Mouse (Mus musculus) thymus, postnatal 14 days (tissue): ENCODE data around the gene Cd163l1.

Experiments
- DNase-seq: peaks from one replicate; pipeline ENCODE4 v3.0.0; 2021

The Cd163l1 gene

DNA sequence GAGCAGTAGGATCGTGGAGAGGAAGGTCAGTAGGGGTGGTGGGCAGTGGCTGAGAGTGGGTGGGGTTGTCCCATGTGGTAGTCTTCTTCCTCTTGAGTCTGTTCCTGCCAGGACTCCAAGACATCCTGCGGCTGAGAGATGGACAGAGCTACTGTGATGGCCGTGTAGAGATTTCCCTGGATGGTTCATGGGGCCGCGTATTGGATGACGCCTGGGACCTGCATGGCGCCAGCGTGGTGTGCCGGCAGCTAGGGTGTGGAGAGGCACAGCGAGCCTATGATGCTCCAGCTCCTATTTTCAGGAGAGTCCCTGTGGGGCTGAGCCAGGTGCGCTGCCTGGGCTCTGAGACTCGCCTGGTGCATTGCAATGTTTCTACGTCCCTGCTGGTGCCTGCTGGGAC is 6.1 kb downstream of the Cd163l1 start:
- DNase-seq = no peak

DNA sequence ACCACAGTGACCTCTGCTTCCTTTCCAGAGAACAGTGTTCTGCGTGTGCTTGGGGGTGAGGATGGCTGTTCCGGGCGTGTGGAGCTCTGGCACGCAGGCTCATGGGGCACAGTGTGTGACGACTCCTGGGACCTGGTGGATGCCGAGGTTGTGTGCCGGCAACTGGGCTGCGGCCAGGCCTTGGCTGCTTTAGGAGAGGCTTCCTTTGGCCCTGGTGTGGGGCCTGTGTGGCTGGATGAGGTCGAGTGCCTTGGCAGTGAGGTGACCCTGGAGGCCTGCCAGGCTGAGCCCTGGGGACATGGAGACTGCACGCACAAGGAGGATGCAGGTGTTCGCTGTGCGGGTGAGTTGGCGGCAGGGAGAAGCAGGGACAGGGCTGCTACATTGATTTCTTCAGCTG is 10.4 kb downstream of the Cd163l1 start:
- DNase-seq = no peak

DNA sequence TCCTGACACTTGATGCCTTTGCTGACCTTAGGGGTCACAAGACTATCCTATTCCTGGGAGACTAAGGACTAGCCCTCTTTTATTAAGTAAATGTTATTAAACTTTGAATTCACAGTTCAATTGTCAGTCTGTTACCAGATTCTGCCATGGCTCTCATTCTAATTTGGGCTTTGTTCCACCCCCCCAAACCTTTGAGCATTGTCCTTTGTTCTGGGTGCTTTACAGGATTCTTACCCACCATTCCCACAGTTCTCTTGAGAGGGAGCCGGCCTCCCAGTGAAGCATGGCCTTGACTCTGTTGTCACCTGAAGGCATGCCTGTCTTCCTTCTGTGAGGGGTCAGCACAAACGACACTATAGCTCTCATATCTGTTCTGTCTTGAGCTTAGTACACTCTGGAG is 13.0 kb downstream of the Cd163l1 start:
- DNase-seq = no peak

DNA sequence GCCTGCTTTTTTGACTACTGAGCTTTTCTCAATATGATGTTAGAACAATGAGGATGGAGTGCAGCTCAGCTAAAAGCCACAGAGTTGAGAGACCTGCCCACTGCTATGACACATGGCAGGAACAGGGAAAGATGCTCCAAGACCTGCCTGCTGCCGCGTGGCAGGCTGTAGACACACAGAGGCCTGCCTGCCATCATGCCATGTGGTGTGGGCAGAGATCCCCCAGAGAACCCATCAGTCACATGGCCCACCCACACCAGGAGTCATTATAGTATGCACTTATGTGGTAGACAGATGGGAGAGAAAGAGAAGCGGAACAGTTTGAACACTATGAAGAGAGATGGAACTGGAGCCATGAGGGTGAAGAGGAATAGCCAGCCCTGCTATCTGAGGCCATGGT is 15.6 kb downstream of the Cd163l1 start:
- DNase-seq = no peak

DNA sequence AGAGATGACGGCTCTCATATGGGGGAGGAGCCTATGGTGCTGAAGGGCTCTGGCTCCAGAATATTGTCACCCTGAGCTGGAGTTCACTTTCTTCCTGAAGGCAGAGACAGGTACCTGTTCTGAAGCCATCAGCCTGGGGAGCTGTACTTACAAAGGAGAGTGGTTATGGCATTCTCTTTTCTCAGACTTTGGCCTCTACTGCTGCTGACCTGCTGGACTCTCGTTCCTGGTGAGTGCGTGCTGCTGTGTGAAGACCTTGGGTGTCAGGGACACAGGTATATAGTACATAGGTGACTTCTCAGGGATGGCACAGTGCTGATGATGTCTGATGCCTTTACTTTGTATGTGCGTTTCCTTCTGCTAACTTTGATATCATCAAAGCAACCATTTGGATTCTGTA is 29.1 kb downstream of the Cd163l1 start, which contains the start of gene 5830411N06Rik:
Gene 5830411N06Rik, plus strand, starts transcription at position 69 of the 400 bp plus-strand sequence.
- DNase-seq = no peak

DNA sequence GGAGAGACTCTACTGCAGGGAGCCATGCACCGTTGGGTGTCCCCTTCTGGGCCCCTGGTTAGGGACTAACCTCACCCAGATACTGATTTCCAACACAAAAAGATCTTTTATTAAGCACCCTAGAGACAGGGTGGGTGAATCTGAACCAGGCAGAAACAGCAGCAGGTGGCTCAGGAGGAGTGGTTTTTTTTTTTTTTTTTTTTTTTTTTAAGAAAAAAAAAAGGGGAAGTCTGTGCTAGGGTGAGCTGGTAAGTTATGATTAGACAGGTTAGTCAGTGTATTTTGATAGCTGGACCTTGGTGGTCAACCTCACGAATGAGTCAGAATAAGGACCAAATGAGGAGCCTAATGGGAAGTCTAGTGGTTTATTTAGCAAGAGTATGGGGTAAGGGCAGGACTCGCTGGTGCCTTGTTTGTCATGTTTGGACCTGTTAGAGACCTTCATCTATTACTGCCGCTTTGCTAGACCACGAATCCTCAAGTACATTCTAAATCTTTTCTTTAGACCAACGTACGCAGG is 35.8 kb downstream of the Cd163l1 start:
- DNase-seq = no peak
